Mouse (Mus musculus) olfactory bulb, adult 2 months (tissue): ENCODE results near the gene Cmklr1.

Experiments used
- CTCF ChIP-seq: fragments of 200-500 bp; IDR thresholded peaks from 2 replicates; pipeline ENCODE4 v1.5.1; 2012; ENCODE audit warnings: low read depth, mild to moderate bottlenecking, low read length, moderate library complexity; ENCODE audit not compliant: insufficient read depth
- POLR2A ChIP-seq: fragments of 200-500 bp; IDR thresholded peaks from 2 replicates; pipeline ENCODE4 v1.6.1; 2012; ENCODE audit warnings: mild to moderate bottlenecking, low read depth, low read length, moderate library complexity; ENCODE audit not compliant: insufficient read depth

DNA sequence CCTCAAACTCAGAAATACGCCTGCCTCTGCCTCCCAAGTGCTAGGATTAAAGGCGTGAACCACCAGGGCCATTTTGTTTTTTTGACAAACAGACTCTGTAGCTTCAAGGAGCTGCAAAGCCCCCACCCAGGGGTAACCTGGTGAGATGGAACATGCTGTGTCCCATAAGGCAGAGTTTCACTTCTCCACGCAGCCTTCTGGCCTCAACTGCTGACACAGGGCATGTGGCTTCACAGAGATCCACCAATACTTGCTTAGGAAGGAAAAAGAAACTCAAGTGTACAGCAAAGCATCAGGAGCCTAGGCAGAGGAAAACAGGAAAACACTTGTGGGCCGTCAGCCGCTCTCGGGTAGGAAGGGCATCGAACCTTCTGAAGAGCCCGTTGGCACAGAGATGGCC, 3.1 kb downstream of the Cmklr1 start:
- TF ChIP-seq POLR2A: no peak
- TF ChIP-seq CTCF: no peak
